Mouse (Mus musculus) CD4-positive, CD25-positive, alpha-beta regulatory T cell, adult 2 months (primary cell): ENCODE measurements around the gene Lamb2.

Experiments
- DNase-seq: peaks from one replicate; pipeline ENCODE4 v3.0.0-alpha.2; 2012; ENCODE audit warnings: low read depth, low spot score

Lamb2 gene

DNA sequence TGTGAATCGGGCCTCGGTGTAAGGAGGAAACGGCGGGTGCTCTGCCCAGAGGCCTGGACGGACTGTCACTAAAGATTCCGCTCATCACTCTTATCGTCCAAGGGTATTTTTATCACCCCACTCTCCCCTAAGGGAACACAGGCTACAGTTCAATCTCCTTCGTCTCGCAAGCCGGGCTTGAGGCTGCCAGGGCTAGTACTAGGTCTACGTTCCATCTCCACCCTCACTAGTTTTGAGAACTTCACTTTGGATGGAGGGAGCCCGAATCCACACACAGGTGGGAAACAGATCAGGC lies 11.7 kb downstream of the Lamb2 start:
- DNase-seq, result no peak

DNA sequence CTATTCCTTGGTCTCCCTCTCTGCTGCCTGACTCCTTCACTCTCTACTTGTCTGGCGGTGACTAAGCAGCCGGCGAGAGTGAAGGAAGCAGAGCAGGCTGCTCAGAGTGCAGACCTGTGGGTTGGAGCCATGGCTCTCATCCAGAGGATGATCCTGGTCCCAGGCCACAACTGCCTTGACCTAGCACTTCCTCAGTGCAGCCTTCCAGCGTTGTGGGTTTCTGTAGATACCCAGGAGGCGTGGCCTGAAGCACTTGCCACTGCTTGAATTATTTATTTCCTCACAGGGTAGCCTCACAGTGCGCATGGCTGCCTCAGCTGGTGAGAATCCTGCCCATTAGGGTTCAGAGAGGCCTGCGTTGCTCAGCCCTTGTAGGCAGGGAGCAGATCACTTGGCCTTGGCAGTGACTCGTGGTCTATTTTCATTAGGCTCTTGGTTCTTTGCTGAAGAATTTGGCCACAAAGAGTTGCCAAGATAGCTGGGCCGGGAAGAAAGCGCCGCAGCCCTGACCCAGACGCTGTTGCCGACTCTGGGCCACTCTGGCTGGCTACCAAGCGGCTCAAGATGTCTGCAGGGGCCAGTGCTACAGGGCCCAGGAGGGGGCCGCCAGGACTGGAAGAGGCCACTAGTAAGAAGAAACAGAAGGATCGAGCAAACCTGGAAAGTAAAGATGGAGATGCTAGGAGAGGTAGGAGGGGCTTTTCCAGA lies 12.7 kb downstream of the Lamb2 start:
- peak; percentile 21 for DNase-seq

DNA sequence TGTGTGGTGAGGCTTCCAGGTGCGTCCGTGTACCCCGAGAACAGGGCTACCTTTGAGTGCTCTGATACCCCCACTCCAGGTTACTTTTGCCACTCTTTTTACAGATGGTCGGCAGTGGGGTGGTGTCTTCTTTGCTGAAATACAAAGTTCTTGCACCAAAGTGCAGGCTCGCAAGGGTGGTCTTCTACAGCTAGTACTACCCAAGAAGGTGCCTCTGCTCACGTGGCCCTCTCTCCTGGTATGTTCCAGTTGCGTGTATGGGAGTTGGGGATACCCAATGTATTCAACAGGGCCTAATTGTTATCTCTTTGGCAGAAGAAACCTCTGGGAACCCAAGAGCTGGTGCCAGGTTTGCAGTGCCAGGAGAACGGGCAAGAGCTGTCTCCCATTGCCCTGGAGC lies 13.7 kb downstream of the Lamb2 start:
- DNase-seq, result no peak

DNA sequence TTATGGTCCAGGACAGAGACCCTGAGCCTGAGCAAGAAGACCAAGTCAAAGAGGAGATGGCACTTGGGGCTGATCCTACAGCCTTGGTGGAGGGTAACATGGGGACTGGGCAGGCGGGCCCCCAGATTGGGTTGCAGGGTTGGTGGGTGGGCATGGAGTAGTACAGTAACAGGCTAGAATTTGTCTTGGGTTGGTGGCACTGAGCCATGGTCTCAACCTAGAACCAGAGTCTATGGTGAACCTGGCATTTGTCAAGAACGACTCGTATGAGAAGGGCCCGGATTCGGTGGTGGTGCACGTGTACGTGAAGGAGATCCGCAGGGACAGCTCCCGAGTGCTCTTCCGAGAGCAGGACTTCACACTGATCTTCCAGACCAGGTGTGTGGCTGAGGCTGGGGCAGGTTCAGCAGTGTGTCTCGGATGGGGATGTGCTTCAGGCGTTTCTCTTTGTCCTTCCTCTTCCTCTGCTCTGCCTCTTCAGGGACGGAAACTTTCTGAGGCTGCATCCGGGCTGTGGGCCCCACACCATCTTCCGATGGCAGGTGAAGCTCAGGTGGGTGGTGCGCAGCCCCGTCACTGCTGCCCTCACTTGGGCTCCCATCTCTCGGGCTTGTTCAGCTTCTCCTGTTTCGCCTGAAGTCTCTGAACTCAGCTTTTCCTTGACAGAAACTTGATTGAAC lies 14.8 kb downstream of the Lamb2 start:
- no peak for DNase-seq

DNA sequence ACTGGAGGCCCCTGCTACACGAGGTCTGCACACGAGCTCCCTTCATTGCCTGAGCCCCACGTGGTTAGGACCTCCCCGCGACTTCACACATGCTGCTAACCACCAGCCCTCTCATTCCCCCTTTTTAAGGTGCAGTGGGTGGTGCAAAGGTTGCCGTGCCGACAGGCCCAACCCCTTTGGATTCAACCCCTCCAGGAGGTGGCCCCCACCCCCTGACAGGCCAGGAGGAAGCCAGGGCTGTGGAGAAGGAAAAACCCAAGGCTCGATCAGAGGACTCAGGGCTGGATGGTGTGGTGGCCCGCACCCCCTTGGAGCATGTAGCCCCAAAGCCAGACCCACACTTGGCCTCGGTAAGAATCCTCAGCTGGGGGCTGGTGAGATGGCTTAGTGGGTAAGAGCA lies 15.4 kb downstream of the Lamb2 start:
- DNase-seq, result no peak

DNA sequence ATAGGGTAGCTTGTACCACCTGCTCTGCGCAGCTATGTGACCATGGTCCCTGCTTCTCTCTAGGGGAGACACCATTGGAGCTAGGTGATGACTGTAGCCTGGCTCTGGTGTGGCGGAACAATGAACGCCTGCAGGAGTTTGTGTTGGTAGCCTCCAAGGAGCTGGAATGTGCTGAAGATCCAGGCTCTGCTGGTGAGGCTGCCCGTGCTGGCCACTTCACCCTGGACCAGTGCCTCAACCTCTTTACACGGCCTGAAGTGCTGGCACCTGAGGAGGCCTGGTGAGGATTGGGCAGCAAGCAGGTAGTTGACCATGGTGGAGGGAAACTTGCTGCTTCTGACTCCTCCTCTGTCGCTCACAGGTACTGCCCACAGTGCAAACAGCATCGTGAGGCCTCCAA lies 19.7 kb downstream of the Lamb2 start:
- no peak for DNase-seq

DNA sequence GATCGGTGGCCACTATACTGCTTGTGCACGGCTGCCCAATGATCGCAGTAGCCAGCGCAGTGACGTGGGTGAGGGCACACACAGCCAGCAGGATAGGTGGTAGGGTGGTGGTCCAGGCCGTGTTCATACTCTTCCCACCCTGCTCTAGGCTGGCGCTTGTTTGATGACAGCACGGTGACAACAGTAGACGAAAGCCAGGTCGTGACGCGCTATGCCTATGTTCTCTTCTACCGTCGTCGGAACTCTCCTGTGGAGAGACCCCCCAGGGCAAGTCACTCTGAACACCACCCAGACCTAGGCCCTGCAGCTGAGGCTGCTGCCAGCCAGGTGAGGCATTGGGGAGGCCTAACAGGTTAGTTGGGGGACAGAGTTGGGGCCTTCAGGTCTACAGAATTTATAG lies 20.4 kb downstream of the Lamb2 start:
- DNase-seq, result no peak

DNA sequence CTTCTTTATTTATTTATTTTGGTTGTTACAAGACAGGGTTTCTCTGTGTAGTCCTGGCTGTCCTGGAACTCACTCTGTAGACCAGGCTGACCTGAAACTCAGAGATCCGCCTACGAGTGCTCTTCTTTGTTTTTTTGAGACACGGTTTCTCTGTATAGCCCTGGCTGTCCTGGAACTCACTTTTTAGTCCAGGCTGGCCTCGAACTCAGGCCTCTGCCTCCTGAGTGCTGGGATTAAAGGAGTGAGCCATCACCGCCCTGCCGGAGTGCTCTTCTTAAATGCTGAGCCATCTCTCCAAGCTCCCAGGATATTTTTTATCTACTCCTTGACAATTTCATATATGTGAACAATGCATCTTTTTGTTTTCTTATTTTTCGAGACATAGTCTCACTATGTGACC lies 27.4 kb downstream of the Lamb2 start:
- DNase-seq, result no peak

DNA sequence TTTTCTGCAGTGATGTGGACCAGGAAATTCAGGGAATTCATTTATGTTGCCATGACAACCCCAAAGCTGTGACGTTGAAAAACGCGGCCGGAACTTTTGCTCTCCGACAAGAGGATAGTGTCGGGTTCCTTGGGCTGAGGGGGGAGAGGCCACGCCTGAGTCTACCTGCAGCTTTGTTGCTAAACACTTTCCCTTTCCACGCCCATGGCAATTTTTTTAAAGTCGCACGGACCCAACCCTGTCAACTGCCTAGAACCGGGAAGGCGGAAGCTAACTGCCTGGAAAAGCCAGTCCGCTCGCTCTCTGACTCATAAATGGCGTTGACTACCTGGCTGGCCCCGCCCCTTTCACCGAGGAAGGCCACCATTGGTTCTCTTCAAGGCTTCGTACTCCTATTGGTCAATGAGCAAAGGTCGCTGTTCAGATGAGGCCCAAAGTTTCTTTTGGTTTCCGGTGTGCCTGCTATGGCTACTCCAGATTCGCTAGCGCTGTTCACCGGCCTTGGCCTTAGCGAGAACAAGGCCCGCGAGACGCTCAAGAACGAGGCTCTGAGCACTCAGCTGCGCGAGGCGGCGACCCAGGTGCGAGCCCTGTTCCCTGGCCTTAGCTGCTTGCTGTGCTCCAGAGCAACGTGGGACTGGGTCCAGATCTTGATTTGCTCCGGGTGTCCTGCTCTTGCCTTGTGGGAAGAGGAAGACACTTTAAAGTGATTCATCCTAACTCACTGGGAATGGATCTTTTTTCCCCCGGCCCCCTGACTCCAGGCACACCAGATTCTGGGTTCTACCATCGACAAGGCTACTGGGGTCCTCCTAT lies 28.3 kb downstream of the Lamb2 start, which contains the start of gene Qars:
TSS of gene Qars (plus strand) at position 88 of the 816 bp plus-strand sequence.
- peak; percentile 96 for DNase-seq

DNA sequence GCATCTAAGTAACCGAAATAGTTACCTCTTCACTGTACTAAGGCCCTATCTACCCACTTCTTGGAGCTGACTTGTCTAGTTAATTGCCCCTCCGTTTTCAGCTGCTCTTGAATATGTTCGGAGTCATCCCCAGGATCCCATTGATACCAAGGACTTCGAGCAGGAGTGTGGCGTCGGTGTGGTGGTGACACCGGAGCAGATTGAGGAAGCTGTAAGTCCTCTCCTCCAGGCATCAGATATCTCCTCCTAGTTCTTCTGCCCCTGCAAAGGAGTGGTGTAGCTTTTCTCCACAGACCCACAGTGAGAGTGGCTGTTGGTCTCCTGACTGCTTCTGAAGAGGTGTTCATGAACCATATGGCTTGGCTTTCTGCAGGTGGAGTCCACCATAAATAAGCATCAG lies 29.2 kb downstream of the Lamb2 start:
- DNase-seq, result no peak

DNA sequence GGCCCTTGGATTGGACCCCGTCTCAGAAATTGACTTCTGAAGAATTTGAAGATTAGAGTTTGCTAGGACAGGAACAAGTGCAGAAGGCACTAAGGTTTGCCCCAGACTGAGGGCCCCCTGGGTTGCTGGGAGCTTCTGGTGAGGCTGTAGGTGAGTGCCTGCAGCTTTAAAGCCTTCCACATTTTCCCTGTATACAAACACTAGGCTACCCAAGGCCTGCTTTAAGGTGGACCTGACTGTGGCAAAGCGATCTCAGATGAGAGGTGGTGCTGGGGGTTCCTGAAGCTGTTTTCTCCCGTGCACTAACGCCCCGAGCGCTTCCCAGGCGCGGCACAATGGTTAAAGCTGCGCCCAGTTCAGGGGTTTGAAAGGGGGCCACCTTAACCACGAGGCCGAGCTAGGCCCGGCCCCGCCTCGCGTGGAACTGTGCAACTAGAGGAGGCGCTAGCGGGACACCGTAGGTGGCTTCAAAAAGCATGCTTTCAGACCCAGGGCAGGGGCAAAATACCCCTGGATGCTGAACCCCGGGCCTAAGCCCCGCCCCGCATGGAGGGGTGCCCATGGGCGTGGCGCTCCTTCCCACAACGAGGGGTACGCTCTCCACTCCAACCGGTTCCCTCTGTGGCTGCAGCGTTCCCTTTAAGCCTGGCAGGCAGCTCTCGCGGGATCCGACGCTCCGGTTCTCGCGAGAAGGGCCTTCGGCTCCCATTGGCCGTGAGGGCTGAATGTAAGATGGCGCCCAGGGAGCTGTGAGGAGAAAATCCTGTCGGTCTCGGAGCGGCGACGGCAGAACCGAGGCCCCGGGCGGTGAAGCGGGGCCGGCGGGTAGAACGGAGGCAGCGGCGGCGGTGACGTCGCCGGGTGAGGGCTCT lies 37.1 kb downstream of the Lamb2 start, which contains the start of gene Qrich1:
TSS of gene Qrich1 (plus strand) at position 427 of the 872 bp plus-strand sequence.
- peak; percentile 98 for DNase-seq

DNA sequence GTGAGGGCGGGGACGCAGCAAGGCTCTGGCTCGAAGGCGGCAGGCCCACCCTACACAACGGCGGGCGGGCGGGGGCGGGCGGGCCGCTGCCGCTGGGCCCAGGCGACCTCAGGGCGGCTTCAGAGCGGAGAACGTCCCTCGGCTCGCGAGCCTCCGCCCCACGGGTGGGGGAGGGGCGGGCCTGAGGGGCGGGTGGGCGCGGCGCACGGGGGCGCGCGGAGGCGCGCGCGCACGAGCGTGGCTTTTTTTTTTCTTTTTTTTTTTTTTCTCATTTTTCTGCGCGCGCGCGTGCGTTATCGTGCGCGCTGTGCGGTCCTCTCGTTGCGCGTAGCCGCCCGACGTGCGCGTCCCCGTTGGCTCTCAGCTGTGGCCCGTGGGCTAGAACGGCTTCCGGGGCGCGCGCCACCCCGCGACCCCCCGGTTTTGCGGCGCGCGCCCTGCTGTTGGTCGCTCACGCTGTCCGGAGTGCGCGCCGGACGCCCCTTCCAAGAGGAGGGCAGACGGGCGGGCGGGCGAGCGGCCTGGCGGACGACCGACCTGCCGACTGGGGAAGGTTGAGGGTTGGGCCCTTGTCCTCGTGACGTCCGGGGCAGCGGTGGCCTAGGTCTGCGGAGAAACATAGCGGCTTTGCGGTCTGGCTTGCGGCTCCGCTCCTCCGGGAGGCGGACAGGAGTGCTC lies 37.9 kb downstream of the Lamb2 start:
- peak; percentile 88 for DNase-seq

DNA sequence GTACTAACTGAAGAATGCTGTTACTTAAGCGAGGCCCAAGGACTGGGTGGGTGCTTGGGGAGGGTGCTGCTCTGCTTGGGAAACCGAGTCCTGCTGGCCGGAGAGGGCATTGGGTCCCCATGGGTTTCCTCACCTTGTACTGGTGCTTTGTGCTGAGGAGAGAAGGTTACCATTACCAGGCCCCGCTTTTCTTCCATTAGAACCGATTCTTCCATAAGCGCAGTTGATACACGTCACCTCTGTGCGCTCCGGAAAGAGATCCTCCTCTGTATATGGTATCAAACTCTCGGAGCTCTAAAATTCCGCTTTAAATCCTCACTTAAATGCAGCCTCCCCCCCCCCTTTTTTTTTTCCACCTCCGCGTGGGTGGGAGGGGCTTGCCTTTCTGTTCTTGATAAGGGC lies 38.4 kb downstream of the Lamb2 start:
- peak; percentile 82 for DNase-seq

DNA sequence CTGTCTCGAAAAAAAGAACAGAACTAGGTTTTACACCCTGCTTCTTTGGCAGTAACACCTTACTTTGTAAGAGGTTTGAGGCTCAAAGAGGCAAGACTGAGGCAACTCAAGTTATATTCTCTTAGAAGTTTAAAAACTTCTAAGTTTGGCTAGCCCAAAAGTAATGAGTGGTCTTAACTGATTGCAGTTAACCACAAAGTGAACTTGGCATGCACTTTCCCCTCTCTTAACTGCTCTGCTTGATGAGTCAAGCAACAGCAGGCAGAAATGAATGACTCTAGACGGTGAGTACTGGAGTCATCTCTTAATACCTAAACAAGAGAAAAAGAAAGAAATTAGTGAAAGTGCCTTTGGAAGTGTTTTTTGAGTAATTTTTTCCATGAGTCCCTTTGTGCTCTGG lies 42.1 kb downstream of the Lamb2 start:
- DNase-seq, result no peak

DNA sequence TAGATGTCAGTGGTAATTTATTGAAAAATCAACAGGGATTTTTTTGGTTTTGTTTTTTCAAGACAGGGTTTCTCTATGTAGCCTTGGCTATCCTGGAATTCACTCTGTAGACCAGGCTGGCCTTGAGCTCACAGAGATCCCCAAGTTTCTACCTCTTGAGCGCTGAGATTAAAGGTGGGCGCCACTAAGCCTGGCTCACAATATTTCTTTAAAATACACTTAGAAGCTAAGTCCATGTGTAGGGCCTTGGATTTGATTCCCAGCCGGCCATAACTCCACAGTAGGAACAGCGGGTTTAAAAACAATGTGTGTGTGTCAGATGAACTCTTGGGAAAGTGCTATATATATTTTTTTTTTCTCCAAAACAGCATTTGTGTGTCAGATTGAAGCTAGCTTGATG lies 43.8 kb downstream of the Lamb2 start:
- DNase-seq, result no peak

DNA sequence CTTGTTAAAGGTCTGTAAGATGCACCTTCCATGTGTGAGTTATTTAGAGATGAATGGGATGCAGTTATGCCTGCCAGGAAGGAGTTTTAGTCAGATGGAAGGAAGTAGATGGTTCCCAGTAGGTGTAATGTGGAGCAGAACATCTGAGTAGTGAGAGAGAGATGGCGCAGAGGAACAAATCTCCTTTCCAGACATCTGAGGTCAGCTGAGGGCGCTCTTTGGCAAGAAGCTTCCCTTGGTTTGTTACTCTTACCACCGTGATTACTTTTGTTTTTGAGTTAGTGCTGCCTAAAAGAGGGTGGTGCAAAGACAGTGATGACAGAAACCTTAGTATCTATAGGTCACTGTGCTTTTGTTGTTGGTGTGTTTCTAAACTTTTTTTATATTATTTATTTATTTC lies 45.9 kb downstream of the Lamb2 start:
- DNase-seq, result no peak

DNA sequence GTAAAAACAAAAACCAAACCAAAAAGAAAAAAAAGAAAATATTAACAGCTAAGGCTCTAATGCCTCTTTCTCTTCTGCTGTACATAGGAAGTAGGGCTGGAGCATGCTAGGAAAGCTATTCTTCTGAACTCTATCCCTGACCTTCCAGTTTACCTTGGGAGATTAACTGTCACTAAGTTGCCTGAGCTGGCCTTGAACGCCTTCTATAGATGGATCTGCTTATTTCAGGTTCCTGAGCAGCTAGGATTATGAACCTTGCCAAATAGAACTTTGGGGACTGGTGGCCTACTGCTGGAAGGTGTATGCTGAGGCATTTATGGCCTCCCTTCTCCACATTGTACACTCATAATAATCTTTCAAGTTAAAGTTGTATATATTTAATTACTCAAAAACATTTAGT lies 51.4 kb downstream of the Lamb2 start:
- no peak for DNase-seq

DNA sequence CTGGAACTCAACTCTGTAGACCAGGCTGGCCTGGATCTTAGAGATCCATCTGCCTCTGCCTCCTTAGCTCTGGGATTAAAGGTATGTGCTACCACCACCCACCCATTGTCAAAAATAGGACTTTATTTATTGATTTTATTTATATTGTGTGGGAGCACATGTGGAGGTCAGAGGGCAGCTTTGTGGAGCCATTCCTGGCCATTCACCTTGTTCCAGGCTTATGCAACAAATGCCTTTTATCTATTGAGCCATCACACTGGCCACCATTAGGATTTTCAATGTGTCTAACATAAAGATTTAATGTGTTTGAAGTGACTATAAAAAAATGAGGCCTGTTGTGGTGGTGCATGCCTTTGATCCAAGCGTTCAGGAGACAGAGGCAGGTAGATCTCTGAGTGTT lies 52.0 kb downstream of the Lamb2 start:
- DNase-seq, result no peak
